Mouse (Mus musculus) lung, postnatal 0 days (tissue): ENCODE measurements around the gene Gm44973.

Source experiments
- CTCF ChIP-seq: IDR thresholded peaks from 2 replicates; pipeline ENCODE4 v1.5.1; 2016; ENCODE audit warnings: antibody characterized with exemption, mild to moderate bottlenecking
- EP300 ChIP-seq: IDR thresholded peaks from 2 replicates; pipeline ENCODE4 v1.6.1; 2016; ENCODE audit warnings: antibody characterized with exemption, mild to moderate bottlenecking, control low read depth

- TF ChIP-seq CTCF = peak; percentile 30; the same call in 1 of the 2 replicates
- no peak for TF ChIP-seq EP300
Measured at GRCm38 (mm10) chr7:5057804-5058203, 42.5 kb downstream of the Gm44973 start.
